8 mouse cellular contexts compared by ENCODE assay signal in genomic region chr7:116608350-116609085, GRCm38 (mm10).
DNase-seq lines count a peak whose midpoint lies in the region; ATAC-seq and TF ChIP-seq lines count a peak whose summit lies in the region.

No protein-coding gene starts in this region.

- no peaks in the 10 kb centered on the region for H3K36me3 ChIP-seq in intestine, embryonic 15.5 days
- H3K36me3 ChIP-seq in limb, embryonic 14.5 days (ENCODE audit: control insufficient read depth, insufficient read depth, low read length): no peaks in the 10 kb centered on the region
- H3K36me3 ChIP-seq in midbrain, embryonic 16.5 days (ENCODE audit: control insufficient read depth, insufficient read depth, low read length): no peaks in the 10 kb centered on the region
- no peaks in the 10 kb centered on the region for H3K36me3 ChIP-seq in splenic B cell, adult 2 months (ENCODE audit: control insufficient read depth, insufficient read depth, low read length, poor library complexity, severe bottlenecking)

- DNase-seq in right cerebral cortex, adult 18-20 months: peak; percentile 39
- DNase-seq in right cerebral cortex, postnatal 36 days (ENCODE audit: low spot score in 2 of 2): no peak
- peak; percentile 77 to 84 for DNase-seq in cerebellum, postnatal 14 days
- peak; percentile 34 for DNase-seq in gastrocnemius, postnatal 14 days
- peak; percentile 92 for DNase-seq in limb, embryonic 14.5 days (ENCODE audit: low spot score)
- peak; percentile 87 for DNase-seq in splenic B cell, adult 2 months (ENCODE audit: low read depth, low spot score)

- 25% methylated on average over 15 of the region's 15 CpGs for WGBS in intestine, embryonic 15.5 days
- 26% methylated on average over 15 of the region's 15 CpGs for WGBS in limb, embryonic 14.5 days
- 28% methylated on average over 15 of the region's 15 CpGs for WGBS in midbrain, embryonic 16.5 days

- peak overlapping the region; percentile 56 for H3K4me2 ChIP-seq in intestine, embryonic 15.5 days (replicated peaks)
- peak overlapping the region; percentile 51 for H3K4me2 ChIP-seq in limb, embryonic 14.5 days (replicated peaks; ENCODE audit: low read depth, low read length, severe bottlenecking)
- peak overlapping the region; percentile 72 for H3K4me2 ChIP-seq in midbrain, embryonic 16.5 days (ENCODE audit: low read length)

- H3K9ac ChIP-seq in intestine, embryonic 15.5 days: no peak overlapping the region
- H3K9ac ChIP-seq in limb, embryonic 14.5 days (ENCODE audit: low read depth, low read length, severe bottlenecking): 0 out of 2 replicates have a peak overlapping the region, but pooled peaks have one; percentile 21
- H3K9ac ChIP-seq in midbrain, embryonic 16.5 days (ENCODE audit: low read depth, low read length): no peak overlapping the region

- H3K27ac ChIP-seq in intestine, embryonic 15.5 days: no peak overlapping the region
- H3K27ac ChIP-seq in limb, embryonic 14.5 days (replicated peaks; ENCODE audit: low read depth, low read length): no peak overlapping the region
- H3K27ac ChIP-seq in midbrain, embryonic 16.5 days (ENCODE audit: low read length): no peak overlapping the region

- peak; percentile 59 for ATAC-seq in intestine, embryonic 15.5 days
- ATAC-seq in limb, embryonic 14.5 days (ENCODE audit: low FRiP score, low read depth): peak; percentile 78
- peak; percentile 72 for ATAC-seq in midbrain, embryonic 16.5 days

- TF ChIP-seq POLR2A in limb, embryonic 14.5 days (IDR thresholded peaks at IDR 0.05; ENCODE audit: borderline replicate concordance, extremely low read depth, insufficient read depth, insufficient read length): no peak

- peak overlapping the region; percentile 15; the same call in 1 of the 2 replicates for H3K4me3 ChIP-seq in intestine, embryonic 15.5 days (replicated peaks)
- peak overlapping the region; percentile 26 for H3K4me3 ChIP-seq in limb, embryonic 14.5 days (replicated peaks; ENCODE audit: low read length)
- H3K4me3 ChIP-seq in midbrain, embryonic 16.5 days (ENCODE audit: low read depth, low read length): peak overlapping the region; percentile 29

- H3K4me1 ChIP-seq in intestine, embryonic 15.5 days (replicated peaks): 0 out of 2 replicates have a peak, but pooled peaks cover 2% of the 10 kb centered on the region
- peaks cover 3% of the 10 kb centered on the region for H3K4me1 ChIP-seq in limb, embryonic 14.5 days (ENCODE audit: control insufficient read depth, insufficient read depth, low read length)
- H3K4me1 ChIP-seq in midbrain, embryonic 16.5 days (ENCODE audit: control insufficient read depth, insufficient read depth, low read length): no peaks in the 10 kb centered on the region; the same call in 1 of the 2 replicates

- intact Hi-C loops in gastrocnemius, postnatal 14 days (cut with DNase I; ENCODE audit: low total_unique reads): loop anchor here (5.0 to 10.0 kb wide), 3 partner anchors 76 to 364 kb away; no protein-coding TSS in a partner anchor

- H3K9me3 ChIP-seq in intestine, embryonic 15.5 days: no peaks in the 10 kb centered on the region
- H3K9me3 ChIP-seq in limb, embryonic 14.5 days (ENCODE audit: control insufficient read depth, low read length): no peaks in the 10 kb centered on the region
- H3K9me3 ChIP-seq in midbrain, embryonic 16.5 days (replicated peaks; ENCODE audit: control insufficient read depth, low read length, poor library complexity, severe bottlenecking): no peaks in the 10 kb centered on the region

- H3K27me3 ChIP-seq in intestine, embryonic 15.5 days (replicated peaks): no peaks in the 10 kb centered on the region
- no peaks in the 10 kb centered on the region for H3K27me3 ChIP-seq in limb, embryonic 14.5 days (ENCODE audit: control insufficient read depth, insufficient read depth, low read length)
- no peaks in the 10 kb centered on the region for H3K27me3 ChIP-seq in midbrain, embryonic 16.5 days (ENCODE audit: control insufficient read depth, insufficient read depth, low read depth, low read length)
- no peaks in the 10 kb centered on the region for H3K27me3 ChIP-seq in splenic B cell, adult 2 months (ENCODE audit: control insufficient read depth, insufficient read depth, low read length, poor library complexity, severe bottlenecking)

Comparison
In these comparisons a context has a peak if more than half of its experiments do, and no peak if none do; other contexts are left out.
1. DNase-seq: peak in right cerebral cortex, adult 18-20 months (single experiment), cerebellum, postnatal 14 days (2 of 2), gastrocnemius, postnatal 14 days (single experiment), limb, embryonic 14.5 days (single experiment) and splenic B cell, adult 2 months (single experiment); none in right cerebral cortex, postnatal 36 days (0 of 2).
2. Peak in every context shown above with its lines, with median percentiles within 50 percentile points of each other: ATAC-seq, H3K4me2 ChIP-seq and H3K4me3 ChIP-seq.